Mouse (Mus musculus) intestine, embryonic 15.5 days (tissue): ENCODE results near the gene Abcf2. TPM values are rescaled to one million over a fixed set of nuclear protein-coding genes. Genes with fewer than 3 reads are reported as not detected.
A peak's percentile ranks its signal among the peaks of the same experiment; 100 is the strongest.

Source experiments
- ATAC-seq: fragments of 200-750 bp; cut with Nextera tagmentation; 2 replicates; pipeline ENCODE4 v1.8.0; 2017; ENCODE audit warnings: moderate TSS enrichment, moderate library complexity
- H3K27ac ChIP-seq: fragments of 300-500 bp; sonication (generic); 2 replicates; pipeline ENCODE4 v1.5.1; 2015; ENCODE audit warnings: mild to moderate bottlenecking, inconsistent platforms
- H3K27me3 ChIP-seq: fragments of 300-500 bp; sonication (generic); replicated peaks from 2 replicates; pipeline ENCODE4 v1.6.1; 2015; ENCODE audit warnings: inconsistent platforms
- H3K36me3 ChIP-seq: fragments of 300-500 bp; sonication (generic); 2 replicates; pipeline ENCODE4 v1.6.1; 2015; ENCODE audit warnings: inconsistent platforms
- H3K4me1 ChIP-seq: fragments of 300-500 bp; sonication (generic); replicated peaks from 2 replicates; pipeline ENCODE4 v1.6.1; 2015; ENCODE audit warnings: inconsistent platforms
- H3K4me2 ChIP-seq: fragments of 300-500 bp; sonication (generic); replicated peaks from 2 replicates; pipeline ENCODE4 v1.6.1; 2015; ENCODE audit warnings: mild to moderate bottlenecking, inconsistent platforms
- H3K4me3 ChIP-seq: fragments of 300-500 bp; sonication (generic); replicated peaks from 2 replicates; pipeline ENCODE4 v1.5.1; 2015; ENCODE audit warnings: inconsistent platforms
- H3K9ac ChIP-seq: fragments of 300-500 bp; sonication (generic); 2 replicates; pipeline ENCODE4 v1.6.1; 2015; ENCODE audit warnings: inconsistent platforms
- H3K9me3 ChIP-seq: fragments of 300-500 bp; sonication (generic); 2 replicates; pipeline ENCODE4 v1.6.1; 2016; ENCODE audit warnings: inconsistent platforms
- WGBS: fragments of 180-500 bp; shearing (Covaris S2); methylation state at CpG from one replicate; pipeline ENCODE4 v1.1.7; 2015; 5-methylcytosine and 5-hydroxymethylcytosine counted together
- polyA plus RNA-seq: library from polyadenylated mRNA; unstranded; fragments of >200 nt; fragmentation: Nextera tagmentation; extraction: Ambion mirVana; gene quantifications from 2 replicates; pipeline ENCODE4 v1.2.1, GENCODE M21; 2015

Gene Abcf2
- polyA plus RNA-seq, 1 experiment from 2014 or later: 86.0 TPM

DNA sequence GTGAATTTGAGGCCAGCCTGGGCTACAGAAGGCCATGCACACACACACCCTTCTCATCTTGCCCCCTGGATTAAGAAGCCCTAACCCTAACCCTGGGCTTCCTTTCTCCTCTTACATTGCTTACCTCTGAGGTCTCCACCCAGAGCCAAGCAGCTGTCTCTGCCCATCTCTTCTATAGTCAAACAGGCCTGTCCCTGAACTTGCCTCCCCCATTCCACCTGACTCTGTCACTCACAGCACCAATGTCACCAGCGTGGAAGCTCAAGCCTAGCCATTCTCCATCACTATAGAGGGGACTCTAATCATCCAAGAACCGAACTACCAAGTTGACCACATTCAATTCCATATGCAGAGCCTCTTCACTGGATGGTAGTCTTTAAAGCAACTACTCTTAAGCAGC lies 23.0 kb upstream of the Abcf2 start:
- WGBS: 81% methylated on average over 2 of the region's 2 CpGs

DNA sequence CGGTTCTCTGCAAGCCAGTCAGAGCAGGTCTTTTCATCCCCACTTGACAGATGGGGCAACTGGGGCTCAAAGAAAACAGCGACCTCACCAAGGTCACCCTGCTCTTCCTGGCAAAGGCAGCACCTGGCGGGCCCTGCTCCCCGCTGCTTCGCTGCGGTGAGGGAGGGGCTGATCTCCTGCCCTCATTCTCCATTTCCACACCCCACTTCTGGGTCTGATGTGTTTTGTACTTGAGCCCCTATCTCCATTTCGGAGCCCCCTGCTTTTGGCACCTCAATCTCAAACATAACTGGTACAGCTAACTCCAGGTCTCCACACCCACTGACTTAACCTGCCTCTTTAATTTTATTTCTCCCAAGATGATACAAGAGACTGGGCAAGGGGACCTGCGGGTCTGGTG lies 21.9 kb upstream of the Abcf2 start:
- Histone ChIP-seq H3K9me3 (no peaks in the 10 kb centered on the region), H3K27me3 (peaks cover 6% of the 10 kb centered on the region; the same call in 1 of the 2 replicates), H3K4me1 (peaks cover 54% of the 10 kb centered on the region), H3K4me3 (peak overlapping the region; percentile 44), H3K27ac (no peak overlapping the region), H3K4me2 (peak overlapping the region; percentile 91), H3K9ac (peak overlapping the region; percentile 49), H3K36me3 (no peaks in the 10 kb centered on the region; the same call in none of the 2 replicates)
- WGBS: 23% methylated on average over 8 of the region's 8 CpGs
- ATAC-seq: no peak

More for the DNA sequence above, 23.0 kb upstream of the Abcf2 start:
- Histone ChIP-seq H3K9me3 (no peaks in the 10 kb centered on the region), H3K4me1 (peaks cover 58% of the 10 kb centered on the region), H3K36me3 (no peaks in the 10 kb centered on the region; the same call in none of the 2 replicates), H3K4me3 (no peak overlapping the region), H3K27me3 (peaks cover 6% of the 10 kb centered on the region; the same call in 1 of the 2 replicates), H3K4me2 (peak overlapping the region; percentile 87), H3K27ac (no peak overlapping the region), H3K9ac (no peak overlapping the region)
- no peak for ATAC-seq

DNA sequence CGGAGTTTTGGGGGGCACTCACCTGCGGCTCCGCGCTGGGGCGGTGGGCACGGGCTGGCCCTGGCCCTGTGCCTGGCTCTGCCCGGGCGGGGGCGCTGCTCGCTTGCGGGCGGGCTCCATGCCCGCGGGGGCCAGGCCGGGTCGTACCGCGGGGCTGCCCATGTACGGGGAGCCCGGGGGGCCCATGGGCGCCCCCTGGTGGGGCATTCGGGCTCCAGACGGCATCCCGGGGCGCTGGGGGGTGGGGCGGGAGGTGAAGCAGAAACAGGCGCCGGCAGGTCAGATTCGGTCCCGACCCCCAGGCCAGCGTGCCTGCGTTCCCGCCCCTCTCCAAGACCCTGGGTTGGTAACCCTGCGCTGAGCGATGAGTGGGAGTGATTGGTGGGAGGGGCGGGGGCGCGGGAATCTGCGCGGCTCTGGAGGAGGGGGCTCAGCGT lies 21.3 kb upstream of the Abcf2 start:
- peaks cover 6% of the 10 kb centered on the region; the same call in 1 of the 2 replicates for H3K27me3 ChIP-seq
- H3K36me3 ChIP-seq: peaks cover 4% of the 10 kb centered on the region
- H3K27ac ChIP-seq: no peak overlapping the region
- H3K9me3 ChIP-seq: no peaks in the 10 kb centered on the region
- ATAC-seq: peak; percentile 16; the same call in 1 of the 2 replicates
- WGBS: under 1% methylated on average over 40 of the region's 41 CpGs
- H3K4me1 ChIP-seq: peaks cover 48% of the 10 kb centered on the region
- peak overlapping the region; percentile 44 for H3K4me3 ChIP-seq
- H3K9ac ChIP-seq: peak overlapping the region; percentile 49
- H3K4me2 ChIP-seq: peak overlapping the region; percentile 91

DNA sequence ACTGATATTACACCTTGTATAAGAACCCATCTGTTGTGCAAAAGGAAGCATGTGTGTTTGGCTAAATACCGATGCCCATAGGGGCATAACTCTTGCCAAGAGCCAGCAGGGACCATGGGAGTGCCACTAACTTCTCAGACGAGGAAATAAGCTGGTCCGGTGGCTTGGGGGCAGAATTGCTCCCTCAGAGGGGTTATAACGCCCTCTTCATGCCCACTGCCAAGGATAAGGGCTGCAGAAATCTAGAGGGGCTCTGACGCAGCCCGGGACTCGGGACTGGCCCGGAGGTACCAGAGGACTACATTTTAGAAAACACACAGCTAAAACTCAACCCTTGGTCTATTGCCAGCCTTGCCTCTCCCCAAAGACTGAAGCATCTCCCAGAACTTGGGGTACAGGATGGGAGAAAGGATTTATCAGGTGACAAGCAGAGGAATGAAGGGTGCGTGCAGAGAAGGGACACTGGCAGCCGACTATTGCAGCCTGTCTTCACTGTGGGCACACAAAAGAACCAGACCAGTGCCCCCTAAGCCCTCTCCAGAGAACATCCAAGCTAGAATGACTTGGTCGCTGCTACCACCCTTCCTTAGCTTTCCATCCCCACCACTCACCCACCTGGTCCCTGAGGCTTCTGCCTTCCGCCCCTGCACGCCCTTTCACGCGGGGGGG lies 20.8 kb upstream of the Abcf2 start:
- Histone ChIP-seq H3K9ac (peak overlapping the region; percentile 49), H3K27ac (no peak overlapping the region), H3K4me1 (peaks cover 43% of the 10 kb centered on the region), H3K4me3 (peak overlapping the region; percentile 44), H3K9me3 (no peaks in the 10 kb centered on the region), H3K4me2 (peak overlapping the region; percentile 91), H3K36me3 (peaks cover 5% of the 10 kb centered on the region), H3K27me3 (peaks cover 6% of the 10 kb centered on the region; the same call in 1 of the 2 replicates)
- ATAC-seq: no peak
- 29% methylated on average over 15 of the region's 15 CpGs for WGBS

DNA sequence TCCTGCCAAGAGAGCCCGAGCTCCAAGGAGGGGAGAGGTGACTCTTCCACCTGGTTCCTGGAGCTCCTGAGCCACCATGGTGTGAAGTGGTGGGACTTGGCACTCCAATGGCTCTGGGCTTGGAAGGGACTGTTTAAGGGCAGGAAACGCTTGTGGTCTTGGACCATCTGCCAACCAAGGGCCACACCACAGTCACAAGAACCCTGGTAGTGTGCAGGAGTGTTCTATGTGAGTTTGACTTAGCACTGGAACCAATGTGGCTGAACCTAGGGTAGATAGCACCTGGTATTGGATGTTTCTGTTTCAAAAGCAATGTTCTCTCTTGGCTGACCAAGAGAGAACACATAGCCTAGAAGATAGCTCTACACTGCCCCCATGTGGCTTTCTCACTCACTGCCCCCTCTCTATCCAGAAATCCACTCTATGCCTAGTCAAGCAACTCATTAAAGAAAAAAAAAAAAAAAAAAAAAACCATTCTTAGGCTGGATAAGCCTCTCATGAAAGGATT lies 20.0 kb upstream of the Abcf2 start:
- H3K9me3 ChIP-seq: no peaks in the 10 kb centered on the region
- peaks cover 39% of the 10 kb centered on the region for H3K4me1 ChIP-seq
- peak; percentile 37 for ATAC-seq
- H3K27me3 ChIP-seq: peaks cover 6% of the 10 kb centered on the region; the same call in 1 of the 2 replicates
- no peak overlapping the region for H3K9ac ChIP-seq
- no peak overlapping the region for H3K4me2 ChIP-seq
- H3K27ac ChIP-seq: 0 out of 2 replicates have a peak overlapping the region, but pooled peaks have one; percentile 44
- WGBS: 67% methylated on average over 2 of the region's 2 CpGs
- no peak overlapping the region for H3K4me3 ChIP-seq
- H3K36me3 ChIP-seq: peaks cover 5% of the 10 kb centered on the region

DNA sequence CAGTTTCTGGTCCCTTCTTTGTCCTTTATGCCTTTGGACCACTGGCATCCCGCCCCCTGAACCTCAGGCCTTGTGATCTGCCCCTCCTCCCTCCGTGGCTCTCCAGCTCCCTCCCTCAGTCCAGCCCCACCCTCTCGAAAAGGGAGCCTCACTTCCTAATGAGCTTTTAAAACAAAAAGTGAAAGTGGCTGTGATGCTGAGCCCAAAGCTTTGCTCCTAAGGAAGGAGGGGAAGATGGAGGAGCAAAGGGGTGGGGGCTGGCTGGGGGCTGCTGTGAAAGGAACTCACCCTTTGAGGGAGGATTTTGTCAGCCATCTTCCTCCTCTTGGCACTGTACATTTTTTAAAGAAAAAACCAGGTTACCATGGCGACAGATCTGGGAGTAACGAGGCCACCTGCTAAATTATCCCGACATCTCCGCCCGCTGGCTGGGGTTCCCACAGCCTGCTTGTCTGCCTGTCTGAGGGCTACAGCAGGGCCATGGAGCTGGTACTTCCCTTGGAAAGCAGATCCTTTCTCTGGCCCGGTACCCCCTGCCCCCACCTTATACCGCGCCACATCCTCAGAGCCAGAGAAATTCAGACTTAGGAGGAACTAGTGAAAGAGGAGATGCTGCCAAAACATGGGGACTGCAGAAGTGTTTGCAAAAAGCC lies 19.4 kb upstream of the Abcf2 start:
- H3K4me3 ChIP-seq: no peak overlapping the region
- H3K9me3 ChIP-seq: no peaks in the 10 kb centered on the region
- no peak for ATAC-seq
- H3K4me2 ChIP-seq: no peak overlapping the region
- H3K4me1 ChIP-seq: peaks cover 42% of the 10 kb centered on the region
- peaks cover 6% of the 10 kb centered on the region; the same call in 1 of the 2 replicates for H3K27me3 ChIP-seq
- peaks cover 10% of the 10 kb centered on the region for H3K36me3 ChIP-seq
- 0 out of 2 replicates have a peak overlapping the region, but pooled peaks have one; percentile 44 for H3K27ac ChIP-seq
- 37% methylated on average over 11 of the region's 11 CpGs for WGBS
- no peak overlapping the region for H3K9ac ChIP-seq

DNA sequence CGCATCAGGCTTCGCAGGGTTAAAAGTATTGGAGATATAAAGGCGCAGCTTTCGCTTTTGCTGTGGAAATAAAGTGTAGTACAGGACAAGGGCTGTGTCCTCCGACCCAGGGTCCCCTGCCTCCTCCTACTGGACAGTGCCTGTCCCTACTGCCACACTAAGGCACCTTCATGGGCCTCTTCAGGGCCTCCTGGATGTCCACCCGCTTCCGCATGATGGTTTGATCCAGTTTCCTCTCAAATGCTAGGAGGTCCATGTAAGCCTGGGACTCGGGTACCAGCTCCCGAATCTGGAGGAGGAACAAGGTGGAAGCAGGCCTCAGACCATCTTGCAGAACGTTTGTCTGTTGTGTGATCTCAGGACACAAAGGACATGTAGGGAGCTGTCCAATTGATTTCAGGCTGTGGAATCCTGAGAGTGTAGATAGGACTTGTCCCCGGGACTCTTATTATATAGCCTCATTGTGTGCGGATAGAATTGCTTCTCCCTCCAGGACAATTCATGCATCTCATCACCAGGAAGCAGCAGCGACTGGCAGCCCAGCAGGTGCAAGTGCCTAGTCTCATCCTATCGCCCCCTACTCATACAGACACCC lies 18.6 kb upstream of the Abcf2 start:
- no peaks in the 10 kb centered on the region for H3K9me3 ChIP-seq
- H3K4me3 ChIP-seq: no peak overlapping the region
- no peak overlapping the region for H3K9ac ChIP-seq
- H3K4me2 ChIP-seq: no peak overlapping the region
- H3K27me3 ChIP-seq: peaks cover 6% of the 10 kb centered on the region; the same call in 1 of the 2 replicates
- ATAC-seq: no peak
- 78% methylated on average over 14 of the region's 14 CpGs for WGBS
- H3K27ac ChIP-seq: no peak overlapping the region
- H3K36me3 ChIP-seq: peaks cover 18% of the 10 kb centered on the region
- peaks cover 41% of the 10 kb centered on the region for H3K4me1 ChIP-seq

DNA sequence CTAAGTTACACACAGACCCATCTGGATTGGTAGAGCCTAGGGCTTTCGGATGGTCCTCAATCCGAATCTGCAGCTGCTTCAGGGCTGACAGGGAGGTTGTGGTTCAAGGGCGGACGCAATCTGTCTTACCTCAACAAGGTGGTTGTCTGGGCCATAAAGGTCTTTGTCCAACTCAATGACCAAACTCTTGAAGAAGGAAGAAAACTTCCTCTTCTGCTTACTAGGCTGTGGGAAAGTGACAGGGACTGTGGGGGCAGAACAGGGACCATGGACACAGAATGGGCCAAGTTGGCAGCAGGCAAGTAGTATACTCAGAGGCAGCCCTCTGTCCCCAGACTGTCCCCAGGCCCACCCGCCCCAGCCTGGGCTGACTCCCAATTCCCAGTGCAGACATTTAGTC lies 18.0 kb upstream of the Abcf2 start:
- peaks cover 35% of the 10 kb centered on the region for H3K4me1 ChIP-seq
- 89% methylated on average over 5 of the region's 5 CpGs for WGBS
- H3K9me3 ChIP-seq: no peaks in the 10 kb centered on the region
- H3K27ac ChIP-seq: no peak overlapping the region
- no peak overlapping the region for H3K4me3 ChIP-seq
- H3K4me2 ChIP-seq: no peak overlapping the region
- no peak for ATAC-seq
- 0 out of 2 replicates have a peak, but pooled peaks cover 6% of the 10 kb centered on the region for H3K27me3 ChIP-seq
- H3K36me3 ChIP-seq: peaks cover 18% of the 10 kb centered on the region
- no peak overlapping the region for H3K9ac ChIP-seq

DNA sequence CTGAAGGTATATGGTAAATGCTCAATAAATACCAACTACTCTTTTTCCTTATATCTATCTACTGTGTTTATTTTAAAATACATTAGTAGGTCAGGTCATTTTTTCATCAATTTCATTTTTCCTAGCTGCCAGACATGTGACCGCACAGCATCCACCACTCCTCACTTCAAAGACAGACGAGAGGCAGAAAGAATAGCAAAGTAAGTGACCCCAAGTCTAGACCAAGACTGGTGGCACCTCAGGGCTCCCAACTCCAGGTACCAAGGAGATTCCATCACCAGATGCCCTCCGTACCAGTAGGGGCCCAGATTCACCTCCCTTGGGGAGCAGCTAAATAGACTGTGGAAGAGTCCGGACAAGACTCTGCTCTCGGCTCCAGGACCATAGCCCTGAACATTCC lies 17.1 kb upstream of the Abcf2 start:
- Histone ChIP-seq H3K36me3 (peaks cover 18% of the 10 kb centered on the region), H3K4me1 (peaks cover 34% of the 10 kb centered on the region), H3K9me3 (no peaks in the 10 kb centered on the region), H3K27ac (no peak overlapping the region), H3K4me3 (no peak overlapping the region), H3K4me2 (no peak overlapping the region), H3K9ac (no peak overlapping the region), H3K27me3 (0 out of 2 replicates have a peak, but pooled peaks cover 4% of the 10 kb centered on the region)
- ATAC-seq: no peak
- WGBS: 92% methylated on average over 5 of the region's 5 CpGs

DNA sequence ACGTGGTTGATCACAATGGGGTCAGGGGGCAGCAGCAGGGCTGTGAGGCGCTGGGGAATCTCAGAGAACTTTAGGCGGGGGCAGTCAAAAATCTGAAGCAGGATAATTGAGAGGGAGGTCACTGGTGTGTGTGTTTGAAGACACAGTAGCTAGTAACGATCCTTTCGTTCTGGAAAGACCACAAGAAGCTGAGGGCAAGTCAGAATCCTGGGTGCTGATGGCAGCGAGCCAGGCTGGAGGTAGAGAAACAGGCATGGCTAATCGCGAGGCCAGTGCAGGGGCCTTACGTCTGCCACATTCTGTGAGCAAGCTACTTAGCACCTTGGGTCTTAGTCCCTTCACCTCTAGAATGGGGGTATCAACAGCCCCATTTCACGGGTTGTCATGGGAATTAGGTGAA lies 16.7 kb upstream of the Abcf2 start:
- H3K27ac ChIP-seq: no peak overlapping the region
- H3K4me3 ChIP-seq: no peak overlapping the region
- peaks cover 30% of the 10 kb centered on the region for H3K4me1 ChIP-seq
- H3K36me3 ChIP-seq: peaks cover 18% of the 10 kb centered on the region
- no peak overlapping the region for H3K9ac ChIP-seq
- 75% methylated on average over 10 of the region's 10 CpGs for WGBS
- no peak for ATAC-seq
- no peaks in the 10 kb centered on the region for H3K27me3 ChIP-seq
- H3K4me2 ChIP-seq: no peak overlapping the region
- H3K9me3 ChIP-seq: no peaks in the 10 kb centered on the region

DNA sequence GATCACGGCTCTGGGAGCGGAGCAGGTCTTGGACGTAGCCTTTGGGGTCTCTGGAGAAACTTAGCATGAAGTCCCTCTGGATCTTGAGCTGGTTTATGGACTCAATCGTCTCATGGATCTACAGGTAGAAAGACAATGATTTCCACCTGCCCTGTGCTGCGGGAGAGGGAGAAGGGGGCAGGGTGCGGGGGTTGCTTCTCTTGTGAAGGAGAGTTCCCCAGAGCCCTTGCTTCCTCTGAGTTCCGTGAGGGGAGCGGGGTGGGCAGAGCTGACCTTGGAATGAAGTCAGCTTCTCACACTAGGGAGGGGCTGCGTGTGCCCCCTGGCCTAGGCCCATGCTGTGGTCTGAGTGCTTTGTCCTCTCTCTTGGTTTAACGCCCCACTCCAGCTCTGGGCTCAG lies 16.0 kb upstream of the Abcf2 start:
- no peaks in the 10 kb centered on the region for H3K9me3 ChIP-seq
- no peak overlapping the region for H3K4me3 ChIP-seq
- H3K27ac ChIP-seq: no peak overlapping the region
- peaks cover 24% of the 10 kb centered on the region for H3K4me1 ChIP-seq
- WGBS: 85% methylated on average over 10 of the region's 10 CpGs
- no peak for ATAC-seq
- H3K27me3 ChIP-seq: no peaks in the 10 kb centered on the region
- H3K36me3 ChIP-seq: peaks cover 21% of the 10 kb centered on the region
- H3K9ac ChIP-seq: no peak overlapping the region
- no peak overlapping the region for H3K4me2 ChIP-seq
